Mouse (Mus musculus): ENCODE data around the gene Hps3. TPM values are rescaled to one million over a fixed set of nuclear protein-coding genes. Genes with fewer than 3 reads are reported as not detected.

Gene Hps3
- polyA plus RNA-seq (2017; shearing (Covaris generic)), result 44.5 TPM

DNA sequence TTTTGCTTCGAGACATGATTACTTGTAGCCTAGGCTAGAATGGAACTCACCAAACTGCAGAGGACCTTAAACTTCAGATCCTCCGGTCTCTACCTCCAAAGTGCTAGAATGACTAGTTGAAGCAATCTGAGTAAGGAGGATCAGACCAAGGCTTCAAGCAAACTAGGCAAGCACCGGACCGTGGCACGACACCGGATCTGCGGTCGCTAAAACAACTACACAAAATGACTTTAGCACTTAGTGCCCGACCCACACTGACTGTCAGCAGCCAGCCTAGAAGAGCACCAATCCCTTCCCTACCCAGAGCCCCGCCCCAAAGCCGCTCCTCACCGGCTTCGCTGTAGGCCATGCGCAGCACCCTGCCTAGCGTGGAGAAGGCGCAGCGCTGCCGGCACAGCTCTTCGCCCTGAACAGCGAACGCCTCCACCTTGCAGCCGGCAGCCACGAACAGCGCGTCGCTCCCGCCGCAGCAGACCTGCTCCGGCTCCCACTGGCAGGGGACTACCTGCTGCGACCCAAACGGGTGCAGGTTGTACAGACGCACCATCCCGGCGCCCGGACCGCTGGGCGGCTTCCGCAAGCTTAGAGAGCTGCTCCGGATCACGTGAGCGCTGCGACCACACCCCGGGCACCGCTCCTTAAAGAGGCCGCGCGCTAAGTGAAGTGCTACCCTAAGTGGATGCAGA lies at the start of gene Hps3:
Gene Hps3, minus strand, starts transcription at position 597 of the 686 bp plus-strand sequence.

DNA sequence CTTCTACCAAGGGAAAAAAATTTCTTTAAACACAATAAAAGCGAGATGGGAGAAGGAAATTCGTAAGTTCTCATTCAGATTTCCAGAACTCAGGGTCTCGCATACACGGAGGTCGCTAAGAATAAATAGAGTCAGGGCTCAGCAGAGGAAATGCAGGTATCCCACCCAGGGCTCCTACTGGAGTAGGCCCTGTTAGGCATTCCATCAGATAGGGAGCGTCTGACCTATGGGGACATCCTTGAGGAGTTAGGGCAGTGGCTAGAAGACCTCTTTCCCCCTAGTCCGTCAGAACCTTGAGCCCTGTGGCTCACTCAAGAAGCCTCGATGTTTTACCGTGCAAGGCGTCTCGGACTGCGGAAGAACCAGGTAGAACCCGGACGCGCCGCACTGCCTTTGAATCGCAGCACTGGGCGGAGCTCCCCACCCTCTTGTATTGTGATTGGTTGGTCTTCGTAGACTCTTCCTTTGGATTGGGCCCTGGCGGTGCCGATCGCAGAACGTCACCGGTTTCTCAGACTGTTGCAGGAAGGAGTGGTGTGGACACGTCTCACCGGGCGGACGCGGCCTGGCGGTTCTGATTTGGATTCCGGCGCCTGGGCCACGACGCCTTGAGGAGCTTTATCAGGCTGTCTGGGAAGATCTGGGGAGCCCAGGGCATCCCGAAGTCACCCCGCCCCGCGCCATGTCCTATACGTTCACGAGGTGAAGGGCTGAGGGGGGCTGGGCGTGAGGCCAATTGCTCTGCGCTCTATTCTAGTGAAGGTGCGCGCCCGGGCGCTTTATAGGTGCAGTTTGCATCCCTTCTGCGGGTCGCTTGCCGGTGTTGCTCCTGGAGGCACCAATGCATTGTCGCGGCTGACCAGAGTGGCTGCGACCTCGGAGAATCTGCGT lies 22.4 kb upstream of the Hps3 start, which contains the start of gene Hltf:
Gene Hltf, plus strand, starts transcription at position 506 of the 891 bp plus-strand sequence.

DNA sequence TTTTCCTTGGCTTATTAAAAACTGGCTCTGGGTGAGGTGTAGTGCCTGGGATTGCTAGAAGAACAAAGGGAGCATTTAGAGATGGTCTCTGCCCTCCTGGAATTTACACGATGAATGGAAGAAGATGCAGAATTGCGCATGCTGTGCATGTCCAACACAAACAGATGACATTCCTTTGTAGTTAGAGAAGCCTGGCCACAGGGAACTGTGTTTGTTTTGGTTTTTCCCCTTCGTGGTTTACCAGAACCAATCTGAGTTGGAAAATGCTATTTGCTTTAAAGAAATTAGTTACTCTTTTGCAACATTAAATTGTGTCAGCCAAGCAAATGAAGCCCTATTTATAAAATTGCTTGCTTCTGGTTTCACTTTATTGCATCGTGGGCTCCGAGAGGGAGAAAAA lies 78.2 kb downstream of the Hps3 start, which contains the start of gene Cp:
Gene Cp, plus strand, starts transcription at position 170 of the 400 bp plus-strand sequence.

Other genes starting within 250 kb of the Hps3 start
- 0.65 TPM for gene Cp, start 78.3 kb downstream of the Hps3 start, polyA plus RNA-seq (2017; shearing (Covaris generic))
- 80.4 TPM for gene Hltf, start 22.5 kb upstream of the Hps3 start, polyA plus RNA-seq (2017; shearing (Covaris generic))
- gene Gyg, start 120.0 kb upstream of the Hps3 start, polyA plus RNA-seq (2017; shearing (Covaris generic)), result 68.7 TPM
- 0.18 TPM for gene Cpa3, start 206.9 kb upstream of the Hps3 start, polyA plus RNA-seq (2017; shearing (Covaris generic))
- gene Cpb1, start 240.4 kb upstream of the Hps3 start, polyA plus RNA-seq (2017; shearing (Covaris generic)), result not detected

All from activated CD4-positive, CD25-positive, alpha-beta regulatory T cell, adult 9 weeks (primary cell).